Mouse (Mus musculus) neural tube, embryonic 11.5 days (tissue): ENCODE measurements around the gene Fez1. TPM values are rescaled to one million over a fixed set of nuclear protein-coding genes. Genes with fewer than 3 reads are reported as not detected.

Experiments used
- ATAC-seq: fragments of 200-750 bp; cut with Nextera tagmentation; 2 replicates; pipeline ENCODE4 v1.8.0; 2017; ENCODE audit warnings: moderate number of reproducible peaks, mild to moderate bottlenecking, moderate TSS enrichment, moderate library complexity; ENCODE audit not compliant: insufficient read depth, low FRiP score, low TSS enrichment
- DNase-seq: peaks from one replicate; pipeline ENCODE4 v3.0.0-alpha.2; 2015; ENCODE audit warnings: low spot score
- H3K27ac ChIP-seq: fragments of 300-500 bp; sonication (generic); 2 replicates; pipeline ENCODE4 v1.5.1; 2014; ENCODE audit warnings: low read depth, mild to moderate bottlenecking, low read length
- H3K27me3 ChIP-seq: fragments of 300-500 bp; sonication (generic); 2 replicates; pipeline ENCODE4 v1.6.1; 2014; ENCODE audit warnings: mild to moderate bottlenecking, low read length, mixed read lengths; ENCODE audit not compliant: control insufficient read depth, insufficient read depth
- H3K36me3 ChIP-seq: fragments of 300-500 bp; sonication (generic); 2 replicates; pipeline ENCODE4 v1.6.1; 2014; ENCODE audit warnings: mild to moderate bottlenecking, low read length, moderate library complexity, mixed read lengths; ENCODE audit not compliant: control insufficient read depth, insufficient read depth
- H3K4me1 ChIP-seq: fragments of 300-500 bp; sonication (generic); 2 replicates; pipeline ENCODE4 v1.6.1; 2014; ENCODE audit warnings: low read length, mixed read lengths; ENCODE audit not compliant: control insufficient read depth, insufficient read depth
- H3K4me2 ChIP-seq: fragments of 300-500 bp; sonication (generic); 2 replicates; pipeline ENCODE4 v1.6.1; 2014; ENCODE audit warnings: low read depth, mild to moderate bottlenecking, moderate library complexity
- H3K4me3 ChIP-seq: fragments of 300-500 bp; sonication (generic); 2 replicates; pipeline ENCODE4 v1.5.1; 2014; ENCODE audit warnings: low read depth, low read length
- H3K9ac ChIP-seq: fragments of 300-500 bp; sonication (generic); 2 replicates; pipeline ENCODE4 v1.6.1; 2014; ENCODE audit warnings: mild to moderate bottlenecking, low read length
- H3K9me3 ChIP-seq: fragments of 300-500 bp; sonication (generic); 2 replicates; pipeline ENCODE4 v1.6.1; 2016; ENCODE audit warnings: low read length; ENCODE audit not compliant: control insufficient read depth
- WGBS: fragments of 180-500 bp; shearing (Covaris S2); extraction: QIAGEN DNeasy Blood & Tissue Kit; methylation state at CpG from one replicate; pipeline ENCODE4 v1.1.7; 2014; 5-methylcytosine and 5-hydroxymethylcytosine counted together
- polyA plus RNA-seq: library from polyadenylated mRNA; unstranded; fragments of >200 nt; fragmentation: Nextera tagmentation; extraction: Ambion mirVana; gene quantifications from 2 replicates; pipeline ENCODE4 v1.2.1, GENCODE M21; 2014

The Fez1 gene
- 290 and 300 TPM in 2 replicates for polyA plus RNA-seq

- peak; percentile 91 for DNase-seq
- Histone ChIP-seq H3K27ac (peak within 1 kb of the TSS; percentile 90), H3K9me3 (no peaks in the 10 kb centered on the region), H3K36me3 (no peaks in the 10 kb centered on the region), H3K4me1 (peaks cover 11% of the 10 kb centered on the region), H3K4me2 (peak within 1 kb of the TSS; percentile 43), H3K27me3 (no peaks in the 10 kb centered on the region), H3K4me3 (peak within 1 kb of the TSS; percentile 12), H3K9ac (peak within 1 kb of the TSS; percentile 45)
- 2% methylated on average over 8 of the region's 8 CpGs for WGBS
- ATAC-seq, result peak; percentile 96
These were observed at the start of gene Fez1 for GRCm38 (mm10) chr9:36821644-36822000. Gene Fez1 (plus strand): TSS chr9:36821864.

- H3K4me1 ChIP-seq, result no peaks in the 10 kb centered on the region
- H3K36me3 ChIP-seq, result peaks cover 18% of the 10 kb centered on the region
- no peak overlapping the region for H3K4me2 ChIP-seq
- DNase-seq (no peak), ATAC-seq (no peak)
- H3K27me3 ChIP-seq, result no peaks in the 10 kb centered on the region
- no peaks in the 10 kb centered on the region for H3K9me3 ChIP-seq
- no peak overlapping the region for H3K9ac ChIP-seq
- H3K27ac ChIP-seq, result no peak overlapping the region
- no peak overlapping the region for H3K4me3 ChIP-seq
- WGBS, result 91% methylated on average over 2 of the region's 2 CpGs
These were observed 37.7 kb upstream of the Fez1 start for GRCm38 (mm10) chr9:36783921-36784320.

- WGBS, result 93% methylated on average over 3 of the region's 3 CpGs
- H3K27me3 ChIP-seq, result no peaks in the 10 kb centered on the region
- no peak overlapping the region for H3K4me3 ChIP-seq
- no peaks in the 10 kb centered on the region for H3K9me3 ChIP-seq
- H3K4me2 ChIP-seq, result no peak overlapping the region
- H3K9ac ChIP-seq, result no peak overlapping the region
- H3K27ac ChIP-seq, result no peak overlapping the region
- H3K36me3 ChIP-seq, result peaks cover 7% of the 10 kb centered on the region; the same call in 1 of the 2 replicates
- ATAC-seq, result no peak
- peaks cover 8% of the 10 kb centered on the region for H3K4me1 ChIP-seq
- no peak for DNase-seq
These were observed 29.5 kb upstream of the Fez1 start for GRCm38 (mm10) chr9:36792191-36792590.

GRCm38 (mm10) chr9:36794487-36794886 lies 27.2 kb upstream of the Fez1 start:
- Histone ChIP-seq H3K4me1 (peaks cover 8% of the 10 kb centered on the region), H3K27me3 (no peaks in the 10 kb centered on the region), H3K36me3 (peaks cover 2% of the 10 kb centered on the region; the same call in 1 of the 2 replicates), H3K4me3 (no peak overlapping the region), H3K4me2 (no peak overlapping the region), H3K9ac (no peak overlapping the region), H3K9me3 (no peaks in the 10 kb centered on the region), H3K27ac (no peak overlapping the region)
- no peak for DNase-seq
- 85% methylated on average over 2 of the region's 2 CpGs for WGBS
- no peak for ATAC-seq

GRCm38 (mm10) chr9:36795556-36795955 lies 26.1 kb upstream of the Fez1 start:
- Histone ChIP-seq H3K36me3 (no peaks in the 10 kb centered on the region; the same call in 1 of the 2 replicates), H3K27me3 (no peaks in the 10 kb centered on the region), H3K4me2 (no peak overlapping the region), H3K4me3 (no peak overlapping the region), H3K4me1 (peaks cover 8% of the 10 kb centered on the region), H3K27ac (no peak overlapping the region), H3K9me3 (no peaks in the 10 kb centered on the region), H3K9ac (no peak overlapping the region)
- 76% methylated on average over 1 of the region's 1 CpGs for WGBS
- DNase-seq, result no peak
- ATAC-seq, result no peak

GRCm38 (mm10) chr9:36796224-36796623 lies 25.4 kb upstream of the Fez1 start:
- Histone ChIP-seq H3K36me3 (no peaks in the 10 kb centered on the region; the same call in 1 of the 2 replicates), H3K9ac (peak overlapping the region; percentile 95), H3K9me3 (no peaks in the 10 kb centered on the region), H3K4me2 (peak overlapping the region; percentile 91), H3K27me3 (no peaks in the 10 kb centered on the region), H3K27ac (no peak overlapping the region), H3K4me1 (peaks cover 8% of the 10 kb centered on the region), H3K4me3 (peak overlapping the region; percentile 87)
- 26% methylated on average over 5 of the region's 5 CpGs for WGBS
- ATAC-seq (no peak), DNase-seq (no peak)

- no peaks in the 10 kb centered on the region for H3K27me3 ChIP-seq
- H3K4me1 ChIP-seq, result peaks cover 8% of the 10 kb centered on the region
- H3K4me3 ChIP-seq, result peak within 1 kb of the TSS; percentile 87
- no peaks in the 10 kb centered on the region for H3K9me3 ChIP-seq
- no peaks in the 10 kb centered on the region; the same call in 1 of the 2 replicates for H3K36me3 ChIP-seq
- DNase-seq, result peak; percentile 92
- H3K9ac ChIP-seq, result peak within 1 kb of the TSS; percentile 95
- H3K4me2 ChIP-seq, result peak within 1 kb of the TSS; percentile 91
- 0 out of 2 replicates have a peak within 1 kb of the TSS, but pooled peaks have one; percentile 58 for H3K27ac ChIP-seq
- 0% methylated on average over 65 of the region's 66 CpGs for WGBS
- peak; percentile 99 for ATAC-seq
These were observed 24.7 kb upstream of the Fez1 start, which contains the start of gene Ei24 for GRCm38 (mm10) chr9:36796781-36797555. Gene Ei24 (minus strand): TSS chr9:36797393.

GRCm38 (mm10) chr9:36801961-36802360 lies 19.7 kb upstream of the Fez1 start:
- 95% methylated on average over 2 of the region's 2 CpGs for WGBS
- no peak overlapping the region for H3K4me2 ChIP-seq

GRCm38 (mm10) chr9:36802951-36803350 lies 18.7 kb upstream of the Fez1 start:
- DNase-seq (no peak), ATAC-seq (no peak)
- Histone ChIP-seq H3K9ac (no peak overlapping the region), H3K4me3 (no peak overlapping the region), H3K27me3 (no peaks in the 10 kb centered on the region), H3K36me3 (no peaks in the 10 kb centered on the region), H3K4me2 (no peak overlapping the region), H3K4me1 (no peaks in the 10 kb centered on the region), H3K27ac (no peak overlapping the region), H3K9me3 (no peaks in the 10 kb centered on the region)
- 86% methylated on average over 3 of the region's 3 CpGs for WGBS

More at GRCm38 (mm10) chr9:36801961-36802360, 19.7 kb upstream of the Fez1 start:
- H3K27ac ChIP-seq, result no peak overlapping the region
- no peaks in the 10 kb centered on the region for H3K27me3 ChIP-seq
- H3K4me3 ChIP-seq, result no peak overlapping the region
- H3K4me1 ChIP-seq, result no peaks in the 10 kb centered on the region
- no peak for DNase-seq
- no peaks in the 10 kb centered on the region for H3K9me3 ChIP-seq
- no peak for ATAC-seq
- no peak overlapping the region for H3K9ac ChIP-seq
- H3K36me3 ChIP-seq, result no peaks in the 10 kb centered on the region
